Mouse (Mus musculus) forebrain, embryonic 13.5 days (tissue): ENCODE data around the gene Sytl3. TPM values are rescaled to one million over a fixed set of nuclear protein-coding genes. Genes with fewer than 3 reads are reported as not detected.
A peak's percentile ranks its signal among the peaks of the same experiment; 100 is the strongest.

Experiments
- ATAC-seq: fragments of 200-750 bp; cut with Nextera tagmentation; 2 replicates; pipeline ENCODE4 v1.8.0; 2017
- H3K27ac ChIP-seq: fragments of 300-500 bp; sonication (generic); 2 replicates; pipeline ENCODE4 v1.5.1; 2015; ENCODE audit warnings: inconsistent platforms, mild to moderate bottlenecking, moderate library complexity
- H3K27me3 ChIP-seq: fragments of 300-500 bp; sonication (generic); 2 replicates; pipeline ENCODE4 v1.6.1; 2015; ENCODE audit warnings: mild to moderate bottlenecking, inconsistent platforms
- H3K36me3 ChIP-seq: fragments of 300-500 bp; sonication (generic); 2 replicates; pipeline ENCODE4 v1.6.1; 2015; ENCODE audit warnings: mild to moderate bottlenecking, inconsistent platforms; ENCODE audit not compliant: poor library complexity, severe bottlenecking
- H3K4me1 ChIP-seq: fragments of 300-500 bp; sonication (generic); 2 replicates; pipeline ENCODE4 v1.6.1; 2015; ENCODE audit warnings: inconsistent platforms
- H3K4me2 ChIP-seq: fragments of 300-500 bp; sonication (generic); 2 replicates; pipeline ENCODE4 v1.6.1; 2015; ENCODE audit warnings: inconsistent platforms, mild to moderate bottlenecking, moderate library complexity
- H3K4me3 ChIP-seq: fragments of 300-500 bp; sonication (generic); 2 replicates; pipeline ENCODE4 v1.5.1; 2015; ENCODE audit warnings: mild to moderate bottlenecking, inconsistent platforms
- H3K9ac ChIP-seq: fragments of 300-500 bp; sonication (generic); 2 replicates; pipeline ENCODE4 v1.6.1; 2015; ENCODE audit warnings: mild to moderate bottlenecking, inconsistent platforms
- H3K9me3 ChIP-seq: fragments of 300-500 bp; sonication (generic); replicated peaks from 2 replicates; pipeline ENCODE4 v1.6.1; 2016; ENCODE audit warnings: inconsistent platforms
- WGBS: fragments of 180-500 bp; shearing (Covaris S2); methylation state at CpG from one replicate; pipeline ENCODE4 v1.1.7; 2015; 5-methylcytosine and 5-hydroxymethylcytosine counted together
- polyA plus RNA-seq: library from polyadenylated mRNA; unstranded; fragments of >200 nt; fragmentation: Nextera tagmentation; extraction: Ambion mirVana; gene quantifications from 2 replicates; pipeline ENCODE4 v1.2.1, GENCODE M21; 2015

Sytl3 gene
- polyA plus RNA-seq, 1 experiment from 2014 or later: 0.43 TPM

DNA sequence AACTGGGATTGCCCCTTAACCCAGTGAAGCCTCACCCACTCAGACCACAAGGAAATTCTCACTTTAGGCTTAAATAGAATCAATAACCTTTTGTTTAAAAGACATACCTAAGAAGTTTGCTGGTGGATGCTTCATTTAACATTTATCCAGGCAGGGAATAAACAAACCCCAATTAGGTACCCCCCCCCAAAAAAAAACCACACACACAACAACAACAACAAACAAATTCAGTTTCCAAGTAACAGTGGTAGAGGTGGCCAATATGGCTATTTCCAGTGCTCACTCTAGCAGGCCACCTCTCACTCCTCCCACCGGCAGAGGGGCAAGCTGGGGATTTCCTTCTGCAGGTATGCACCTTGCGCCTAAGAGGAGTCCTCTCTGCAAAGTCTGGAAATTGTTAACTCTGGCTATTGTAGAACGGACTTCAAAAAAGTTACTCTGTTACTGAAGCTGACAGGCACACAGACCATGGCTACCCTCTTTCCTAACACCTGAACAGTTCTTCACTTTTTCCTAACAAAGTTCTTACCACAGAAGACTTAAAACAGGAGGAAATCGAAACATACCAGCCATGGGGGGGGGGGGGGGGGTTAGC is 121.7 kb downstream of the Sytl3 start:
- ATAC-seq: no peak
- no peaks in the 10 kb centered on the region for H3K36me3 ChIP-seq
- 0 out of 2 replicates have a peak, but pooled peaks cover 2% of the 10 kb centered on the region for H3K27me3 ChIP-seq
- peaks cover 56% of the 10 kb centered on the region for H3K4me1 ChIP-seq
- no peaks in the 10 kb centered on the region for H3K9me3 ChIP-seq
- H3K4me3 ChIP-seq: peak overlapping the region; percentile 71
- 0 out of 2 replicates have a peak overlapping the region, but pooled peaks have one; percentile 23 for H3K9ac ChIP-seq
- WGBS: 55% methylated on average over 4 of the region's 4 CpGs
- no peak overlapping the region for H3K27ac ChIP-seq
- H3K4me2 ChIP-seq: peak overlapping the region; percentile 77

DNA sequence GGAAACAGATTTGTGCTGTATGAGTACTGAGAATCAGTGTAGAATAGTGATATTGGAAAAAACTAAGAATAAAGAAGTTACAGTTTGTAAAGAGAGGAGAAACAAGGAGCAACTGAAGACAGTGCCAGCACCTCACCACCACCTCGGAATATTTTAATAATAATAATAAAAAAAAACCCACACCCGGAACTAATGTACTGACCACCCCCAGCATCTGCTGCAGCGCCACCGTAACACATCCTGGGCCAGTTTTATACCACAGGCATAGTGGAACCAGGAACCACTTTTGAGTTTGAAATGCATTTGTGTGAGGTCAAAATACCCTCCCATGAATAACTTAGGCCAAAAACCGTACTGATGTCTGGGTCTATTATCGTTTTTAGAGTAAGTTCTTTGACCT is 122.4 kb downstream of the Sytl3 start:
- Histone ChIP-seq H3K9ac (peak overlapping the region; percentile 50; the same call in 1 of the 2 replicates), H3K4me3 (peak overlapping the region; percentile 71), H3K4me2 (peak overlapping the region; percentile 77), H3K4me1 (peaks cover 51% of the 10 kb centered on the region), H3K27me3 (0 out of 2 replicates have a peak, but pooled peaks cover 2% of the 10 kb centered on the region), H3K36me3 (no peaks in the 10 kb centered on the region), H3K27ac (no peak overlapping the region), H3K9me3 (no peaks in the 10 kb centered on the region)
- no peak for ATAC-seq
- WGBS: 47% methylated on average over 6 of the region's 6 CpGs

DNA sequence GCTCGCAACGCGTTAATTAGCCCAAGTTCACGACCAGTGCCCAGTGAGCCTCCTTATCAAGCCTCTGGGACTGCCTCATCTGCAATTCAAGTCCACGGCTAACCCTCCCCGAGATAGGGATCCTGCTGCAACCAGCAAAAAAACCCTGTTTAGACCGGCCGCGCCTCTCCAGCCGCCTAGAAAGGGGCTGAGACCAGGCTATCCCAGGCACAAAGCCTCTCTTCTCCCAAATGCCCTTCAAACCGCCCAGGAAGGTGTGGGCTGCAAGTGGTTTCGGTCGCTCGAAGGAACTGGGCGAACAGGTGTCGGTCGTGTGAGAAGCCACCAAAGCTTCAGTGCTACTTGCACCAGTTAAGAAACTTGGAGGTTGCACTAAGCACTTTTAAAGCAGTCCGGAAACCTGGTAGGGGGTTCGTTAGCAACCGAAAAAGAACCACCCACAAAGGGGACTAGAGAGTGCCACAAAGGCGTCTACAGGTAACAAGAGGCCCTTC is 123.2 kb downstream of the Sytl3 start:
- no peaks in the 10 kb centered on the region for H3K36me3 ChIP-seq
- 2% methylated on average over 21 of the region's 21 CpGs for WGBS
- H3K4me1 ChIP-seq: peaks cover 43% of the 10 kb centered on the region
- H3K4me2 ChIP-seq: peak overlapping the region; percentile 77
- H3K9ac ChIP-seq: peak overlapping the region; percentile 85
- H3K9me3 ChIP-seq: no peaks in the 10 kb centered on the region
- peak overlapping the region; percentile 71 for H3K4me3 ChIP-seq
- ATAC-seq: no peak
- peak overlapping the region; percentile 68 for H3K27ac ChIP-seq
- H3K27me3 ChIP-seq: 0 out of 2 replicates have a peak, but pooled peaks cover 2% of the 10 kb centered on the region

DNA sequence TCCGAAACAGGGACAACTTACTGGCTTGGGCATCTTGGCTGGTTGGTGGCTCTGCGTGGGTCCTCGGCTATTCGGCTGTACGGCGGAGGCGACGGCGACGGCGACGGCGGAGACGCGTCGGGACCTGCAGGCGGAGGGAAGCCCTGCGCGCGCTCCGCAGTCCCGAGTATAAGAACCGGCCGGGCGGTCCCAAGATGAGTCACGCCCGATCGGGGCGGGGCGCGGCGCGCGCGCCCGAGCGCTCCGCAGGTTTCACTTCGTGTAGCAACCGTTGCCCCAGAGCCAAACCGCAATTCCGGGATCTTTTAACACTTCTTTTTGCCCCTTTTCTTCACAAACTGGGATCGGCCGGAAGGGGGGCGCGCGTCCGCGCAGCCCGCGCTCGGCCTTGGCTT is 123.7 kb downstream of the Sytl3 start, which contains the start of gene Ezr:
Gene Ezr, minus strand, starts transcription at position 174 of the 395 bp plus-strand sequence.
- Histone ChIP-seq H3K36me3 (no peaks in the 10 kb centered on the region), H3K9ac (peak within 1 kb of the TSS; percentile 85), H3K27ac (peak within 1 kb of the TSS; percentile 68), H3K4me3 (peak within 1 kb of the TSS; percentile 71), H3K4me2 (peak within 1 kb of the TSS; percentile 77), H3K4me1 (peaks cover 40% of the 10 kb centered on the region), H3K27me3 (0 out of 2 replicates have a peak, but pooled peaks cover 2% of the 10 kb centered on the region), H3K9me3 (no peaks in the 10 kb centered on the region)
- under 1% methylated on average over 48 of the region's 52 CpGs for WGBS
- ATAC-seq: peak; percentile 77

DNA sequence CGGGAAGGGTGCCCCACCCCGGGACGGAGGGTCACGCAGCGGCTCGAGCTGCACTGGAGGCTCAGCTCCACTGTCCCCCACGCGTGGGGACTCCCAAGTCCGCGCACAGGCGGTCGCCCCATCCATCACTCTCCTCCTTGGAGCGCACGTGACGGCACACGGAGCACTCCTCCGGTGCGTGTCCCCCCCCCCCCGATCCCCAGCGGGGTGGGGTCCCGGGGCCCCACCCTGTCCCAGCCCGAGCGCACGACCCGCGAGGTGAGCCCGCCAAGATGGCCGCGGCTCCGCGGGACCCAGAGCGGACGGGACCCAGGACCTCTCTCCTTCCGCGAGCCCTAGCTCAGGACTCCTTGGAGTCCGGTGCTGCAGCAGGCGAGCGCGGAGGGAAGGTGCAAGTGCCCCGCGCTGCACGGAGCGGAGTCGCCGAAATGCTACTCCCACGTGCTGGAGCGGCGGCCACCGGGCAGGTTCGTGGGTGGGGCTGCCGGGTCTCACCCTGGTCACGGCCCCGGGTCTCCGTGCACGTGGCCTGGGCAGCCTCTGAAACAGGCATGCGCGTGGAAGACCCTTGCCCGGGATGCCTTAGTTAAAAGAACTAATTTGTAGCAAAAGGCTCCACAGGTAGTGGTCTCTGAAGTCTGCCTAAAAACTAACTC is 124.2 kb downstream of the Sytl3 start:
- Histone ChIP-seq H3K4me3 (peak overlapping the region; percentile 71), H3K9me3 (no peaks in the 10 kb centered on the region), H3K27ac (peak overlapping the region; percentile 68), H3K36me3 (no peaks in the 10 kb centered on the region), H3K4me2 (peak overlapping the region; percentile 77), H3K9ac (peak overlapping the region; percentile 85), H3K27me3 (0 out of 2 replicates have a peak, but pooled peaks cover 2% of the 10 kb centered on the region), H3K4me1 (peaks cover 40% of the 10 kb centered on the region)
- peak; percentile 69 for ATAC-seq
- WGBS: under 1% methylated on average over 46 of the region's 58 CpGs

DNA sequence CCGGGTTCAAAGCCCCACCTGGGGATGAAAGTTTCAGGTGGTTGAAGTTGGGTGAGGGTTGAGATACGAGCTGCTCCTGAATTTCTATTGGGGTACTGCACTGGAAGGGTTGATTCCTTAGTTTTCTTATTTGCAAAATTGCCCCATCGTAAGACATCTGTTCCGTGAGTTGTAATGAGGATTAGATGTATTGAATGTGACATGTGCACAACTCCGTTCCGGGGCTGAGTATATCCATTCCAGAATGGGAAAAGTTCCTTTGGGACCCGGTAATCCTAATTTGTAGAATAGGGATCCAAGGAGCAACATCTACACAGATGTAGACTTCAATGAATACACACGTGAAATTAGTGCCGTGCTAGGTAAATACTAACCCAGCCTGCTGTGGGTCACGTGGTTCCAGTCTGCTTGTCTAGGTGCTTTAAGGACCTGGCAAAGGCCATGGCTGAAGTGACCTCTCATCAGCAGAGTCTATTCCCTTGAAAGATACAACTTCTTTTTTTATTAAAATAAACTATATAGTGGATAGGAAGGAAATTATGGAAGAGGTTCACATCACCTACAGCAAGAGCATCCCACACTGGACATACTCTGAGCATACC is 125.0 kb downstream of the Sytl3 start:
- H3K4me2 ChIP-seq: peak overlapping the region; percentile 77
- ATAC-seq: no peak
- H3K9ac ChIP-seq: no peak overlapping the region
- peaks cover 34% of the 10 kb centered on the region for H3K4me1 ChIP-seq
- H3K27me3 ChIP-seq: 0 out of 2 replicates have a peak, but pooled peaks cover 2% of the 10 kb centered on the region
- no peaks in the 10 kb centered on the region for H3K36me3 ChIP-seq
- H3K9me3 ChIP-seq: no peaks in the 10 kb centered on the region
- no peak overlapping the region for H3K27ac ChIP-seq
- peak overlapping the region; percentile 71 for H3K4me3 ChIP-seq
- WGBS: 46% methylated on average over 10 of the region's 10 CpGs

DNA sequence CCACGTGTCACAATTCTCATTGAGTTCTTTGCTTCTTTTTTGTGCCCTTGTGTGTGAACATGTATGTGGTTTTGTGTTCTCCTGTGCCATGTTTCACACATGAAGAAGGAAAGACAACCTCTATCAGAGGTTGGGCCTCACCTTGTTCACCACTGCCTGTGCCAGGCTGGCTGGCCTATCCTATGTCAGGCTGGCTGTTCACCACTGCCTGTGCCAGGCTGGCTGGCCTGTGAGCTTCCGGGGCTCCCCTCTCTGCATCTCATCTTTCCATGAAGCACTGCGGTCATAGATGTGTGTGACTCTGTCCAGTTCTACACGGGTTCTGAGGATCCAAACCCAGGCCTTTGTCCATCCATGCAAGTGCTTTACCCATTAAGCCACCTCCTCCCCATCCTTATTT is 128.3 kb downstream of the Sytl3 start:
- ATAC-seq: no peak
- WGBS: 92% methylated on average over 4 of the region's 4 CpGs

More for the DNA sequence above, 128.3 kb downstream of the Sytl3 start:
- Histone ChIP-seq H3K4me2 (no peak overlapping the region), H3K9ac (no peak overlapping the region), H3K27ac (no peak overlapping the region), H3K9me3 (no peaks in the 10 kb centered on the region), H3K4me1 (peaks cover 2% of the 10 kb centered on the region; the same call in 1 of the 2 replicates), H3K27me3 (no peaks in the 10 kb centered on the region), H3K36me3 (no peaks in the 10 kb centered on the region), H3K4me3 (no peak overlapping the region)

Other genes starting within 250 kb of the Sytl3 start
- 931 and 992 TPM in 2 replicates for gene Dynlt1b, start 229.0 kb upstream of the Sytl3 start, polyA plus RNA-seq
- gene Dynlt1c, start 57.4 kb upstream of the Sytl3 start, polyA plus RNA-seq: 62.5 and 66.8 TPM in 2 replicates
- 317 and 334 TPM in 2 replicates for gene Dynlt1f, start 3.2 kb upstream of the Sytl3 start, polyA plus RNA-seq
- gene Ezr, start 123.7 kb downstream of the Sytl3 start, polyA plus RNA-seq: 113 and 117 TPM in 2 replicates